Mouse (Mus musculus): ENCODE results near the gene Casr. TPM values are rescaled to one million over a fixed set of nuclear protein-coding genes. Genes with fewer than 3 reads are reported as not detected.

Casr gene
- total RNA-seq, 1 experiment = 0.13 TPM

DNA sequence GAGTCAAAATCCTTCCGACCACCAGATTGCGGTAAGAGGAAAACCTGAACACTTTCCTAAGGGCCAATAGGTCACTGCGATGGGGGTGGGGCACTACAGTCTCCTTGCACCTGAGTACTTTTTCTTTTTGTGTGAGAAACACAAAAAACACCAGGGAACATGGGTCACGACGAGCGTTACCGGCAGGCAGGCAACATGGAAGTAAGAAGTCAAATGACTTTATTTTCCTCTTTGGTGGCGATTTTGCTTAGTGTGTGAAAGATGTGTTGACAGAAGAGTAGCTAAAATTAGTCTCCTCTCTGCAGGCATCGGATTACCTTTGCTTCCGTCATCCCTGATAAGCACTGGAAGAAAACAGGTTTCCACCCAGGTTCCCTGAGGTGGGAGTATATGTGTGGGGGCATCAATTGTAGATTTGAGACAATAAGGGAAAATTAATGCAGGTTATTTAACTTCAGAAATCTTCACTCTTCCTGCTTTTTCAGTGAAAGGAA, 6.2 kb downstream of the Casr start:
- no peaks in the 10 kb centered on the region for H3K36me3 ChIP-seq (ENCODE audit: control insufficient read depth, insufficient read depth, low read length, poor library complexity, severe bottlenecking)
- in situ Hi-C loops (cut with MboI; ENCODE audit: low sequenced_read_pairs in 2 of 2, unreplicated experiment in 2 of 2) = no loop called here
- no peaks in the 10 kb centered on the region for H3K4me1 ChIP-seq (ENCODE audit: control insufficient read depth in 2 of 2, insufficient read depth in 2 of 2, low read length in 2 of 2, poor library complexity in 1 of 2)
- no peak overlapping the region for H3K9ac ChIP-seq (ENCODE audit: insufficient read depth, low read depth, low read length, poor library complexity, severe bottlenecking)
- H3K27ac ChIP-seq (ENCODE audit: insufficient read depth, low read depth, low read length, poor library complexity, severe bottlenecking) = no peak overlapping the region
- H3K4me3 ChIP-seq (ENCODE audit: insufficient read depth in 1 of 2, low read depth in 1 of 2, low read length in 2 of 2, poor library complexity in 1 of 2, severe bottlenecking in 1 of 2) = no peak overlapping the region
- no peak for TF ChIP-seq HCFC1 (IDR thresholded peaks at IDR 0.05; ENCODE audit: borderline replicate concordance, insufficient read depth, low read length)
- no peak for TF ChIP-seq ZNF384 (IDR thresholded peaks at IDR 0.05; ENCODE audit: low read depth, low read length)
- TF ChIP-seq MAFK (IDR thresholded peaks at IDR 0.05; ENCODE audit: insufficient read depth, low read depth, low read length) = no peak
- TF ChIP-seq CHD2 (IDR thresholded peaks at IDR 0.05; ENCODE audit: low read depth, low read length) = no peak
- no peak for TF ChIP-seq ZC3H11A (IDR thresholded peaks at IDR 0.05; ENCODE audit: borderline replicate concordance, low read depth, low read length)
- H3K9me3 ChIP-seq (ENCODE audit: control insufficient read depth, insufficient read depth, low read depth, low read length) = no peaks in the 10 kb centered on the region
- DNase-seq (ENCODE audit: low read depth, low spot score) = no peak

DNA sequence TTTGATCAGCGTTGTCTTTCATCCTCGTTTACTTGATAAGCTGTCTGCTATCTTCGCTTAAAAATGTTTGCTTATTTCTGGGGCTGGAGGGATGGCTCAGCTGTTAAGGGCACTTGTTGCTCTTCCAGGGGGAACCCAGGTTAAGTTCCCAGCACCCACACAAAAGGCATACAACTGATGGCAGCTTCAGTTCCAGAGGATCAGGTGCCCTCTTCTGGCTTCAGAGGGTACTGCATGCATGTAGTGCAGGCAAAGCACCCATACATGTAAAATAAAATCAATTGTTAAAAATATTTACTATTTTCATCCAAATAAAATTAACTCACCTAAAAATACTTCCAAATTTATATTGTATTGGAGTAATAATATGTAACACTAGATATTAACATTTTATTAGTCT, 8.3 kb downstream of the Casr start:
- H3K27ac ChIP-seq (ENCODE audit: insufficient read depth, low read depth, low read length, poor library complexity, severe bottlenecking) = no peak overlapping the region
- in situ Hi-C loops (cut with MboI; ENCODE audit: low sequenced_read_pairs in 2 of 2, unreplicated experiment in 2 of 2) = no loop called here
- no peak overlapping the region for H3K9ac ChIP-seq (ENCODE audit: insufficient read depth, low read depth, low read length, poor library complexity, severe bottlenecking)
- no peak for TF ChIP-seq MAFK (IDR thresholded peaks at IDR 0.05; ENCODE audit: insufficient read depth, low read depth, low read length)
- no peak for TF ChIP-seq ZNF384 (IDR thresholded peaks at IDR 0.05; ENCODE audit: low read depth, low read length)
- no peak for TF ChIP-seq ZC3H11A (IDR thresholded peaks at IDR 0.05; ENCODE audit: borderline replicate concordance, low read depth, low read length)
- no peak for TF ChIP-seq CHD2 (IDR thresholded peaks at IDR 0.05; ENCODE audit: low read depth, low read length)
- no peak for DNase-seq (ENCODE audit: low read depth, low spot score)
- H3K4me3 ChIP-seq (ENCODE audit: insufficient read depth in 1 of 2, low read depth in 1 of 2, low read length in 2 of 2, poor library complexity in 1 of 2, severe bottlenecking in 1 of 2) = no peak overlapping the region
- no peaks in the 10 kb centered on the region for H3K36me3 ChIP-seq (ENCODE audit: control insufficient read depth, insufficient read depth, low read length, poor library complexity, severe bottlenecking)
- H3K9me3 ChIP-seq (ENCODE audit: control insufficient read depth, insufficient read depth, low read depth, low read length) = no peaks in the 10 kb centered on the region
- no peaks in the 10 kb centered on the region for H3K4me1 ChIP-seq (ENCODE audit: control insufficient read depth in 2 of 2, insufficient read depth in 2 of 2, low read length in 2 of 2, poor library complexity in 1 of 2)

DNA sequence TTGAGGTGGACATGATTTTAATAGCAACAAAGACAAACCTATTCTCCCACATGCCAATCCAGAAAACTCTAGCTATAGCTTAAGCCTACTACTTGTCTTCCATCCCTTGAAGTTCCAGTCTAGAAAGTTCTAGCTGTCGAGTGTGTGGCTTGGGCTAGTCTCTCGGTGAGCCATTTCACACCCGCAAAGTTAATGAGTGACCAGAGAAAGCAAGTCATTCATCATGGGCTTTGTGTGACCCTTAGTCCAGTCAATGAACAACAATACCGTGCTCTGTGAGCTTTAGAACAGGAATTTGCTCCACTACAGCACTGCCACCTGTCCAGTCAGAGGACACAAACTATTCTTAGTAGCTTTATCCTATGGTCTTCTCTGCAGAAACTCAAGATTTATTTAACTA, 16.6 kb downstream of the Casr start:
- H3K27ac ChIP-seq (ENCODE audit: insufficient read depth, low read depth, low read length, poor library complexity, severe bottlenecking) = no peak overlapping the region
- H3K36me3 ChIP-seq (ENCODE audit: control insufficient read depth, insufficient read depth, low read length, poor library complexity, severe bottlenecking) = no peaks in the 10 kb centered on the region
- no peak overlapping the region for H3K4me3 ChIP-seq (ENCODE audit: insufficient read depth in 1 of 2, low read depth in 1 of 2, low read length in 2 of 2, poor library complexity in 1 of 2, severe bottlenecking in 1 of 2)
- no peak for DNase-seq (ENCODE audit: low read depth, low spot score)
- no peaks in the 10 kb centered on the region for H3K4me1 ChIP-seq (ENCODE audit: control insufficient read depth in 2 of 2, insufficient read depth in 2 of 2, low read length in 2 of 2, poor library complexity in 1 of 2)
- H3K9ac ChIP-seq (ENCODE audit: insufficient read depth, low read depth, low read length, poor library complexity, severe bottlenecking) = no peak overlapping the region
- in situ Hi-C loops (cut with MboI; ENCODE audit: low sequenced_read_pairs in 2 of 2, unreplicated experiment in 2 of 2) = no loop called here
- TF ChIP-seq ZNF384 (IDR thresholded peaks at IDR 0.05; ENCODE audit: low read depth, low read length) = no peak
- no peak for TF ChIP-seq HCFC1 (IDR thresholded peaks at IDR 0.05; ENCODE audit: borderline replicate concordance, insufficient read depth, low read length)
- no peak for TF ChIP-seq CHD2 (IDR thresholded peaks at IDR 0.05; ENCODE audit: low read depth, low read length)
- no peak for TF ChIP-seq ZC3H11A (IDR thresholded peaks at IDR 0.05; ENCODE audit: borderline replicate concordance, low read depth, low read length)
- no peak for TF ChIP-seq MAFK (IDR thresholded peaks at IDR 0.05; ENCODE audit: insufficient read depth, low read depth, low read length)
- H3K9me3 ChIP-seq (ENCODE audit: control insufficient read depth, insufficient read depth, low read depth, low read length) = no peaks in the 10 kb centered on the region

DNA sequence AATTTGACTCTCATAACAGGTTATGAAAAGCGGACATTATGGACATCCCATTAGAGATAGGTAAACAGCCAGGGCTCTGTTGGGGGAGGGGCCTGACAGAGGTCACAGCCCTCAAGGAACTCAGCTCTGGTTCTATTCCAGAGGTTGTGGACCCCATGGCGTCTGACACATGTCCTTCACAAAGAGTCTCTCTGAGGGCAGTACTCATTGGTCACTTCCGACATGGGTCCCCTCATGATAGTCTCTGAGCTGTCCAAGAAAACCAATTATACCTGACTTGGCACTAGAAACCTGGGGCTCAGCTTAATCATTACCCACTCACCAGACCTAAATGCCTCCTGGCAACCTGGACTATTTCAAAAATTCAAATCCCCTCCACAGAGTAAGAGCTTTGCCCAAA, 18.9 kb downstream of the Casr start:
- Histone ChIP-seq H3K4me1 (ENCODE audit: control insufficient read depth in 2 of 2, insufficient read depth in 2 of 2, low read length in 2 of 2, poor library complexity in 1 of 2) (no peaks in the 10 kb centered on the region), H3K9ac (ENCODE audit: insufficient read depth, low read depth, low read length, poor library complexity, severe bottlenecking) (no peak overlapping the region), H3K27ac (ENCODE audit: insufficient read depth, low read depth, low read length, poor library complexity, severe bottlenecking) (no peak overlapping the region), H3K4me3 (ENCODE audit: insufficient read depth in 1 of 2, low read depth in 1 of 2, low read length in 2 of 2, poor library complexity in 1 of 2, severe bottlenecking in 1 of 2) (no peak overlapping the region), H3K36me3 (ENCODE audit: control insufficient read depth, insufficient read depth, low read length, poor library complexity, severe bottlenecking) (no peaks in the 10 kb centered on the region), H3K9me3 (ENCODE audit: control insufficient read depth, insufficient read depth, low read depth, low read length) (no peaks in the 10 kb centered on the region)
- in situ Hi-C loops (cut with MboI; ENCODE audit: low sequenced_read_pairs in 2 of 2, unreplicated experiment in 2 of 2) = no loop called here
- DNase-seq (ENCODE audit: low read depth, low spot score) = no peak
- TF ChIP-seq ZNF384 (IDR thresholded peaks at IDR 0.05; ENCODE audit: low read depth, low read length) (no peak), CHD2 (IDR thresholded peaks at IDR 0.05; ENCODE audit: low read depth, low read length) (no peak), ZC3H11A (IDR thresholded peaks at IDR 0.05; ENCODE audit: borderline replicate concordance, low read depth, low read length) (no peak), HCFC1 (IDR thresholded peaks at IDR 0.05; ENCODE audit: borderline replicate concordance, insufficient read depth, low read length) (no peak), MAFK (IDR thresholded peaks at IDR 0.05; ENCODE audit: insufficient read depth, low read depth, low read length) (no peak)

DNA sequence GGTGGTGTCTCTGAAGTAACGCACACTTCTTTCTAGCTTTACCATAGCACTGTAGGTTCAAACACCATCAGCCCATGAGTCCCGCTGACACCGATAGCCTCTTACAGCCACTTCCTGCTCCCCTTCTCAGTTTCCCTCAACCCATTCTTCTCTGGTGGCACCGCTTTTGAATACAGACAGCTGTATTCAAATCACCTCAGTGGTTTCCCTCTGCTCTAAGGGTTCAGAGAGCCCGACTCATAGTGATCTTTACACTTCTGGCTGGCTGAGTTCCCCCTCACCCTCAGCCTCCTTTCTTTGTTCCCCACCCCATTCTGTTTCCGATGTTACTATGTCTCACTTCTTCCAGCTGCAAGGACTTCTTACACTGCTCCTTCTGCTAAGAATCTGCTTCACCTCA, 21.1 kb downstream of the Casr start:
- no peak for DNase-seq (ENCODE audit: low read depth, low spot score)
- in situ Hi-C loops (cut with MboI; ENCODE audit: low sequenced_read_pairs in 2 of 2, unreplicated experiment in 2 of 2) = no loop called here
- Histone ChIP-seq H3K9me3 (ENCODE audit: control insufficient read depth, insufficient read depth, low read depth, low read length) (no peaks in the 10 kb centered on the region), H3K27ac (ENCODE audit: insufficient read depth, low read depth, low read length, poor library complexity, severe bottlenecking) (no peak overlapping the region), H3K4me3 (ENCODE audit: insufficient read depth in 1 of 2, low read depth in 1 of 2, low read length in 2 of 2, poor library complexity in 1 of 2, severe bottlenecking in 1 of 2) (no peak overlapping the region), H3K36me3 (ENCODE audit: control insufficient read depth, insufficient read depth, low read length, poor library complexity, severe bottlenecking) (no peaks in the 10 kb centered on the region), H3K9ac (ENCODE audit: insufficient read depth, low read depth, low read length, poor library complexity, severe bottlenecking) (no peak overlapping the region), H3K4me1 (ENCODE audit: control insufficient read depth in 2 of 2, insufficient read depth in 2 of 2, low read length in 2 of 2, poor library complexity in 1 of 2) (no peaks in the 10 kb centered on the region; a peak in 1 of 4 replicates)
- TF ChIP-seq ZNF384 (IDR thresholded peaks at IDR 0.05; ENCODE audit: low read depth, low read length) (no peak), MAFK (IDR thresholded peaks at IDR 0.05; ENCODE audit: insufficient read depth, low read depth, low read length) (no peak), ZC3H11A (IDR thresholded peaks at IDR 0.05; ENCODE audit: borderline replicate concordance, low read depth, low read length) (no peak), HCFC1 (IDR thresholded peaks at IDR 0.05; ENCODE audit: borderline replicate concordance, insufficient read depth, low read length) (no peak), CHD2 (IDR thresholded peaks at IDR 0.05; ENCODE audit: low read depth, low read length) (no peak)

Data from ES-E14 (cell line).